Mouse (Mus musculus): ENCODE data around the gene Dynlt1c. TPM values are rescaled to one million over a fixed set of nuclear protein-coding genes. Genes with fewer than 3 reads are reported as not detected.
"Not testable (repeated sequence)": the region's sequence is repeated elsewhere in the genome, so short reads cannot be mapped to it uniquely, and the experiment has no call there.

Gene Dynlt1c
- polyA plus RNA-seq, 1 experiment from 2014 or later, result 56.1 TPM

- not testable (repeated sequence) for H3K27ac ChIP-seq (replicated peaks); H3K9me3 ChIP-seq; H3K4me3 ChIP-seq; H3K9ac ChIP-seq; H3K4me2 ChIP-seq; ATAC-seq (ENCODE audit: low FRiP score, low read depth); H3K36me3 ChIP-seq; H3K27me3 ChIP-seq; H3K4me1 ChIP-seq (replicated peaks)
- 68% methylated on average over 11 of the region's 15 CpGs for WGBS
These were observed 5.5 kb upstream of the Dynlt1c start for GRCm38 (mm10) chr17:6595776-6596497.

GRCm38 (mm10) chr17:6598356-6598755 lies 3.1 kb upstream of the Dynlt1c start:
- not testable (repeated sequence) for H3K9ac ChIP-seq; H3K27ac ChIP-seq (replicated peaks); H3K4me2 ChIP-seq; H3K9me3 ChIP-seq; H3K4me3 ChIP-seq; H3K27me3 ChIP-seq; H3K36me3 ChIP-seq; H3K4me1 ChIP-seq (replicated peaks); ATAC-seq (ENCODE audit: low FRiP score, low read depth)
- 95% methylated on average over 7 of the region's 7 CpGs for WGBS

GRCm38 (mm10) chr17:6600216-6600911 lies 1.1 kb upstream of the Dynlt1c start:
- H3K9me3 ChIP-seq; H3K27ac ChIP-seq (replicated peaks); H3K36me3 ChIP-seq; ATAC-seq (ENCODE audit: low FRiP score, low read depth); H3K4me1 ChIP-seq (replicated peaks); H3K4me3 ChIP-seq; H3K27me3 ChIP-seq; H3K4me2 ChIP-seq; H3K9ac ChIP-seq: not testable (repeated sequence)
- 97% methylated on average over 6 of the region's 8 CpGs for WGBS

GRCm38 (mm10) chr17:6602205-6602604 lies 734 bp downstream of the Dynlt1c start:
- H3K27ac ChIP-seq (replicated peaks); H3K4me1 ChIP-seq (replicated peaks); H3K27me3 ChIP-seq; H3K9me3 ChIP-seq; H3K9ac ChIP-seq; H3K36me3 ChIP-seq: not testable (repeated sequence)
- peak overlapping the region; percentile 40 for H3K4me2 ChIP-seq
- 0 out of 2 replicates have a peak, but pooled peaks have one; percentile 7 for ATAC-seq (ENCODE audit: low FRiP score, low read depth)
- 6% methylated on average over 3 of the region's 4 CpGs for WGBS
- H3K4me3 ChIP-seq, result 0 out of 2 replicates have a peak overlapping the region, but pooled peaks have one; percentile 22

- H3K27ac ChIP-seq (replicated peaks); H3K27me3 ChIP-seq; H3K4me1 ChIP-seq (replicated peaks); H3K9ac ChIP-seq; H3K4me3 ChIP-seq; ATAC-seq (ENCODE audit: low FRiP score, low read depth); H3K9me3 ChIP-seq; H3K36me3 ChIP-seq; H3K4me2 ChIP-seq: not testable (repeated sequence)
- 40% methylated on average over 1 of the region's 1 CpGs for WGBS
These were observed 3.9 kb downstream of the Dynlt1c start for GRCm38 (mm10) chr17:6605347-6605746.

- H3K4me3 ChIP-seq; H3K9me3 ChIP-seq; H3K4me2 ChIP-seq; H3K9ac ChIP-seq; H3K4me1 ChIP-seq (replicated peaks); H3K36me3 ChIP-seq; ATAC-seq (ENCODE audit: low FRiP score, low read depth); H3K27ac ChIP-seq (replicated peaks); H3K27me3 ChIP-seq: not testable (repeated sequence)
- 82% methylated on average over 11 of the region's 14 CpGs for WGBS
These were observed 12.1 kb downstream of the Dynlt1c start for GRCm38 (mm10) chr17:6613524-6613923.

- not testable (repeated sequence) for H3K4me1 ChIP-seq (replicated peaks); H3K9me3 ChIP-seq; H3K36me3 ChIP-seq; H3K9ac ChIP-seq; H3K4me3 ChIP-seq; H3K27me3 ChIP-seq; H3K4me2 ChIP-seq; ATAC-seq (ENCODE audit: low FRiP score, low read depth); H3K27ac ChIP-seq (replicated peaks)
- WGBS, result 77% methylated on average over 6 of the region's 9 CpGs
These were observed 12.8 kb downstream of the Dynlt1c start for GRCm38 (mm10) chr17:6614316-6614715.

- H3K36me3 ChIP-seq; H3K27ac ChIP-seq (replicated peaks); H3K9ac ChIP-seq; H3K27me3 ChIP-seq; H3K4me2 ChIP-seq; ATAC-seq (ENCODE audit: low FRiP score, low read depth); H3K4me3 ChIP-seq; H3K9me3 ChIP-seq; H3K4me1 ChIP-seq (replicated peaks): not testable (repeated sequence)
- WGBS, result 96% methylated on average over 9 of the region's 9 CpGs
These were observed 15.3 kb downstream of the Dynlt1c start for GRCm38 (mm10) chr17:6616731-6617130.

- WGBS, result 46% methylated on average over 8 of the region's 13 CpGs
- H3K9me3 ChIP-seq; H3K27me3 ChIP-seq; H3K4me1 ChIP-seq (replicated peaks); H3K9ac ChIP-seq; H3K27ac ChIP-seq (replicated peaks); H3K4me3 ChIP-seq; H3K4me2 ChIP-seq; ATAC-seq (ENCODE audit: low FRiP score, low read depth); H3K36me3 ChIP-seq: not testable (repeated sequence)
These were observed 16.4 kb downstream of the Dynlt1c start for GRCm38 (mm10) chr17:6617689-6618400.

- H3K4me1 ChIP-seq (replicated peaks); H3K9me3 ChIP-seq; H3K9ac ChIP-seq; H3K4me2 ChIP-seq; ATAC-seq (ENCODE audit: low FRiP score, low read depth); H3K27ac ChIP-seq (replicated peaks); H3K36me3 ChIP-seq; H3K4me3 ChIP-seq; H3K27me3 ChIP-seq: not testable (repeated sequence)
- WGBS, result 81% methylated on average over 5 of the region's 5 CpGs
These were observed 17.8 kb downstream of the Dynlt1c start for GRCm38 (mm10) chr17:6619271-6619670.

- not testable (repeated sequence) for H3K9me3 ChIP-seq; H3K27me3 ChIP-seq; H3K4me1 ChIP-seq (replicated peaks); H3K9ac ChIP-seq; H3K4me2 ChIP-seq; H3K27ac ChIP-seq (replicated peaks); H3K4me3 ChIP-seq; ATAC-seq (ENCODE audit: low FRiP score, low read depth); H3K36me3 ChIP-seq
- 77% methylated on average over 5 of the region's 6 CpGs for WGBS
These were observed 18.6 kb downstream of the Dynlt1c start for GRCm38 (mm10) chr17:6620035-6620434.

- not testable (repeated sequence) for H3K36me3 ChIP-seq; H3K27ac ChIP-seq (replicated peaks); H3K4me3 ChIP-seq; H3K4me1 ChIP-seq (replicated peaks); H3K4me2 ChIP-seq; ATAC-seq (ENCODE audit: low FRiP score, low read depth); H3K27me3 ChIP-seq; H3K9me3 ChIP-seq; H3K9ac ChIP-seq
- 82% methylated on average over 18 of the region's 20 CpGs for WGBS
These were observed 19.4 kb downstream of the Dynlt1c start for GRCm38 (mm10) chr17:6620730-6621451.
